Mouse (Mus musculus) liver, postnatal 0 days (tissue): Measurements from ENCODE around the gene Ankrd6. TPM values are rescaled to one million over a fixed set of nuclear protein-coding genes. Genes with fewer than 3 reads are reported as not detected.
A peak's percentile ranks its signal among the peaks of the same experiment; 100 is the strongest.

Source experiments
- ATAC-seq: fragments of 200-750 bp; cut with Nextera tagmentation; 2 replicates; pipeline ENCODE4 v1.8.0; 2017; ENCODE audit warnings: mild to moderate bottlenecking, moderate library complexity
- DNase-seq: peaks from one replicate; pipeline ENCODE4 v3.0.0-alpha.2; 2016
- H3K27ac ChIP-seq: fragments of 300-500 bp; sonication (generic); 2 replicates; pipeline ENCODE4 v1.5.1; 2014; ENCODE audit warnings: antibody characterized with exemption, moderate library complexity, mild to moderate bottlenecking, low read depth
- H3K27me3 ChIP-seq: fragments of 300-500 bp; sonication (generic); 2 replicates; pipeline ENCODE4 v1.6.1; 2014; ENCODE audit warnings: low read length, control low read depth, mixed read lengths; ENCODE audit not compliant: insufficient read depth
- H3K36me3 ChIP-seq: fragments of 300-500 bp; sonication (generic); replicated peaks from 2 replicates; pipeline ENCODE4 v1.6.1; 2014; ENCODE audit warnings: mild to moderate bottlenecking, control low read depth, low read length, moderate library complexity, mixed read lengths; ENCODE audit not compliant: insufficient read depth
- H3K4me1 ChIP-seq: fragments of 300-500 bp; sonication (generic); 2 replicates; pipeline ENCODE4 v1.6.1; 2014; ENCODE audit warnings: antibody characterized with exemption, mild to moderate bottlenecking, control low read depth; ENCODE audit not compliant: insufficient read depth
- H3K4me2 ChIP-seq: fragments of 300-500 bp; sonication (generic); 2 replicates; pipeline ENCODE4 v1.6.1; 2014; ENCODE audit warnings: low read depth, mild to moderate bottlenecking, low read length, moderate library complexity, mixed read lengths
- H3K4me3 ChIP-seq: fragments of 300-500 bp; sonication (generic); 2 replicates; pipeline ENCODE4 v1.5.1; 2014; ENCODE audit warnings: low read depth, low read length
- H3K9ac ChIP-seq: fragments of 300-500 bp; sonication (generic); replicated peaks from 2 replicates; pipeline ENCODE4 v1.6.1; 2014; ENCODE audit warnings: mild to moderate bottlenecking, moderate library complexity
- H3K9me3 ChIP-seq: fragments of 300-500 bp; sonication (generic); 2 replicates; pipeline ENCODE4 v1.6.1; 2016; ENCODE audit warnings: mild to moderate bottlenecking, control low read depth, low read length, mixed read lengths
- CTCF ChIP-seq: sonication (generic); IDR thresholded peaks from 2 replicates; pipeline ENCODE4 v1.5.1; 2016; ENCODE audit warnings: antibody characterized with exemption, low read depth
- EP300 ChIP-seq: IDR thresholded peaks from 2 replicates; pipeline ENCODE4 v1.6.1; 2016; ENCODE audit warnings: antibody characterized with exemption, low read depth, mild to moderate bottlenecking
- WGBS: fragments of 180-500 bp; shearing (Covaris S2); extraction: QIAGEN DNeasy Blood & Tissue Kit; methylation state at CpG from one replicate; pipeline ENCODE4 v1.1.7; 2014; ENCODE audit not compliant: insufficient replicate concordance; 5-methylcytosine and 5-hydroxymethylcytosine counted together
- polyA plus RNA-seq: library from polyadenylated mRNA; unstranded; fragments of >200 nt; fragmentation: Nextera tagmentation; extraction: Ambion mirVana; gene quantifications from 2 replicates; pipeline ENCODE4 v1.2.1, GENCODE M21; 2015

Ankrd6 gene
- polyA plus RNA-seq, 1 experiment from 2014 or later = 0.54 TPM

- WGBS = 41% methylated on average over 3 of the region's 3 CpGs
- ATAC-seq = peak; percentile 94
- peak overlapping the region; percentile 76 for H3K27ac ChIP-seq
- peaks cover 28% of the 10 kb centered on the region for H3K27me3 ChIP-seq
- 0 out of 2 replicates have a peak overlapping the region, but pooled peaks have one; percentile 7 for H3K4me2 ChIP-seq
- H3K36me3 ChIP-seq = no peaks in the 10 kb centered on the region
- H3K4me3 ChIP-seq = peak overlapping the region; percentile 2; the same call in 1 of the 2 replicates
- no peaks in the 10 kb centered on the region for H3K9me3 ChIP-seq
- H3K4me1 ChIP-seq = peaks cover 16% of the 10 kb centered on the region
- H3K9ac ChIP-seq = no peak overlapping the region
- TF ChIP-seq EP300 (peak; percentile 98), CTCF (0 out of 2 replicates have a peak, but pooled peaks have one; percentile 5)
- peak; percentile 58 for DNase-seq
Observed at GRCm38 (mm10) chr4:32987006-32987405, 36.4 kb upstream of the Ankrd6 start.

GRCm38 (mm10) chr4:32985684-32986083 is 35.0 kb upstream of the Ankrd6 start:
- 38% methylated on average over 3 of the region's 3 CpGs for WGBS
- no peak for ATAC-seq
- peak overlapping the region; percentile 19 for H3K4me2 ChIP-seq
- no peaks in the 10 kb centered on the region for H3K36me3 ChIP-seq
- no peaks in the 10 kb centered on the region for H3K9me3 ChIP-seq
- peaks cover 20% of the 10 kb centered on the region for H3K4me1 ChIP-seq
- peaks cover 34% of the 10 kb centered on the region for H3K27me3 ChIP-seq
- H3K9ac ChIP-seq = no peak overlapping the region
- H3K27ac ChIP-seq = no peak overlapping the region
- no peak for TF ChIP-seq CTCF
- no peak for TF ChIP-seq EP300
- peak overlapping the region; percentile 70 for H3K4me3 ChIP-seq
- no peak for DNase-seq

DNA sequence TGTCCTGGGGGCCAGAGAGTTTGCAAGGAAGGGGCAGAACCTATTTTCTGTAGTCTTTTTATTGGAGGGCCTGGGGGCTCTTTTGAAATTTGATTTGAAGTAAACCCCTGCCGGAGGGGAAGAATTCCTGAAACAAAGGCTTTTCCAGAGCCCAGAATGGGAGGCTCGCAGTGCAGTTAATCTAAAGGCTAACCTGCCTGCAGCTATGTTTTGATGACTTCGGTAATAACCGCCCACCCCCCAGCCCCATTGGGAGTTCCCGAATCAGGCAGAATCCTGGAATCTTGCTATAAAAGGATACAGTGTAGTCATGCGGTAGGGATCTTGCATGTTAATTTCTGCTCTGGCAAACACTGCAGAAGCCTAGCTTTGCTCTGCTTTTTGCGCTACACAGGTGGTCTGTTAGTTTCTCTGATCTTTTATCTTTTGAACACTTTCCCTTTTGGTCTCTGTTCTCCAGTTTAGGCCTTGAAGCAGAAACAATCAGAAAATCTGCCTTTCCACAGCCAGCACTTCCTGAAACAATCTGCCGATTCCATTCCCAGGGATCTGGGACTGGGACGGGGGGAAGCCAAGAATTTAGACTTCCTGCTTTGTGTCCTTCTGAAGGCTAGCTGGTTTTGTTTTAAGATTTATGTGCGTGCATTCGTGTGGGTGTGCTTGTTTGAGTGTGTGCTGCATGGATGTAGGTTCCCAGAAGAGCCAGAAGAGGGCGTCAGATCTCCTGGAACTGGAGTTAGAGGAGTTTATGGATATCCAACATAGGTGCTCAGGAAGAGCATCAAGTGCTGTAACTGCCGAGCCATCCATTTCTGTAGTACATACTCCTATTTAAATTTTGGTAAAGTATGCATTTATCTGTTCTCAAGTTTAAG is 34.4 kb upstream of the Ankrd6 start:
- ATAC-seq = no peak
- Histone ChIP-seq H3K4me1 (peaks cover 20% of the 10 kb centered on the region), H3K27ac (0 out of 2 replicates have a peak overlapping the region, but pooled peaks have one; percentile 0), H3K36me3 (no peaks in the 10 kb centered on the region), H3K9me3 (no peaks in the 10 kb centered on the region), H3K4me2 (peak overlapping the region; percentile 99), H3K27me3 (peaks cover 34% of the 10 kb centered on the region), H3K9ac (no peak overlapping the region; the same call in 1 of the 2 replicates), H3K4me3 (peak overlapping the region; percentile 70)
- peak; percentile 57 for TF ChIP-seq CTCF
- TF ChIP-seq EP300 = no peak
- WGBS = 33% methylated on average over 13 of the region's 13 CpGs
- no peak for DNase-seq

DNA sequence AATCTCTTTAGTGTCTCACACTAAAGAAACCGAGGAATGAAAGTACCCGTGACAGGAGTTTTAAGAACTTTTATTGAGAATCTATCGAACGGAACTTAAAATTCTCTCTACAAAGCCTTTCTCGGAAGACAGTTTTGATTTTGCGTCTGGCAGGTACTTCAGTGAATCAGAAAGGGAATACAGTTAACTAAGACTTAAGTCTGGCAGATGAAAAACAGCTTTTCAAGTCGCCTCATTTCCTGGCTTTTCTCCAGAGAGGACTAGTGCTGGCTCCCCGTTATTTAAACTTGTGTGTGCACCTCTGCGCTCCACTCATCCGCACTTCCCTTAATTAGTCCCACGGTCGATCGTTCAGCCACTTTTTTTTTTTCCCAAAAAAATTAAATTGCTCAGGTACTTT is 33.6 kb upstream of the Ankrd6 start:
- TF ChIP-seq EP300 = no peak
- no peak for TF ChIP-seq CTCF
- DNase-seq (no peak), ATAC-seq (no peak)
- Histone ChIP-seq H3K27me3 (peaks cover 34% of the 10 kb centered on the region), H3K27ac (0 out of 2 replicates have a peak overlapping the region, but pooled peaks have one; percentile 45), H3K9me3 (no peaks in the 10 kb centered on the region), H3K4me1 (peaks cover 20% of the 10 kb centered on the region), H3K4me2 (peak overlapping the region; percentile 99), H3K4me3 (peak overlapping the region; percentile 70), H3K36me3 (no peaks in the 10 kb centered on the region), H3K9ac (peak overlapping the region; percentile 72)
- WGBS = 2% methylated on average over 13 of the region's 13 CpGs

GRCm38 (mm10) chr4:32983176-32984155 is 32.8 kb upstream of the Ankrd6 start:
- H3K4me1 ChIP-seq = peaks cover 20% of the 10 kb centered on the region
- H3K4me3 ChIP-seq = peak overlapping the region; percentile 70
- H3K36me3 ChIP-seq = no peaks in the 10 kb centered on the region
- H3K4me2 ChIP-seq = peak overlapping the region; percentile 99
- H3K9ac ChIP-seq = peak overlapping the region; percentile 72
- ATAC-seq (peak; percentile 14), DNase-seq (peak; percentile 62)
- under 1% methylated on average over 77 of the region's 94 CpGs for WGBS
- H3K27me3 ChIP-seq = peaks cover 34% of the 10 kb centered on the region
- TF ChIP-seq CTCF = no peak
- no peak for TF ChIP-seq EP300
- H3K9me3 ChIP-seq = peaks cover under 1% of the 10 kb centered on the region; the same call in 1 of the 2 replicates
- H3K27ac ChIP-seq = 0 out of 2 replicates have a peak overlapping the region, but pooled peaks have one; percentile 45
